35 mouse cellular contexts compared by ENCODE assay signal in the genomic region with DNA sequence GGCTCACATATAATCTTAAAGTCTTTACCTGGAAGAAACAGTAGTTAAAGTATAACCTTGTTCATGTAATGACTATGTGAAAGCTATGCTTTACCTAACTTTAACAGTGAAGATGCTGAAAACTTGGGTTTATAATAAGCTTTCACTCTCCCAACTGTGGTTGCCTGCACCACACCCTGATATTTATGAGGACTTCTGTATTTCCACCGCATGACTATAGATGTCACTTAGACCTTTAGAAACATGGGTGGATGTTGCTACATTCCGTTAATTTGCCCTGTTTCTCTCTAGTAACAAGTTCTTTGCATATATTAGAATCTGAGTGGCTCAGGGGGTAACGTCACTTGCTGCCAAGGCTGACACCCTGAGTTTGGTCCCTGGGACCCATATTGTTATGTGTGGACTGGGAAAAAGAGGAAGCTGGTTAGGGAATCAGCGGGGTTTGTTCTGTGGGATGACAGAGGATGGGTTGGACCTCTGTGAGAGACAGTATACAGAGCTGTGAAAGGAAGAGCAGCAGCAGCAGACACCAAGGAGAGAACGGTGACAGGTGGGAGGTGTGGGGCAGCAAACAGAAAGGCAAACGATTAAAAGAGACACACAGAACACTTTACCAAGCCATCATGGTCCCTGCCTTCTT. TPM values are rescaled to one million over a fixed set of nuclear protein-coding genes. Genes with fewer than 3 reads are reported as not detected.
A peak's percentile ranks its signal among the peaks of the same experiment; 100 is the strongest.
DNase-seq lines count a peak whose midpoint lies in the region; ATAC-seq and TF ChIP-seq lines count a peak whose summit lies in the region.
"Had no signal": no experiment of that assay in that cellular context is flagged by ENCODE, and none has a peak within 500 bp of the region (broad histone marks: within the 10 kb centered on the region; RNA-seq: fewer than 3 reads in every experiment).

No protein-coding gene starts in this region.

- no peak for TF ChIP-seq POLR2A in small intestine, adult 2 months (IDR thresholded peaks at IDR 0.05; ENCODE audit: low read depth, low read length)

- DNase-seq in left cerebral cortex, adult 2 months (ENCODE audit: extremely low spot score in 1 of 2, low spot score in 2 of 2): no peak
- no peak for DNase-seq in left cerebral cortex, adult 9 months (ENCODE audit: low spot score in 2 of 2)
- DNase-seq in midbrain, embryonic 14.5 days: no peak
- no peak for DNase-seq in cerebellum, postnatal 14 days
- DNase-seq: adrenal gland, adult 2 months; cerebellum, adult 11 months; cerebellum, adult 9-10 months; embryo, embryonic 11 days; gastrocnemius, postnatal 14 days; heart, adult 18-20 months; heart, postnatal 10 days; kidney, adult 8-10 months; kidney, postnatal 4 days; layer of hippocampus, postnatal 36 days; liver; lung, embryonic 14.5 days; lung, postnatal 36 days; thymus, postnatal 14 days had no signal

- intact Hi-C loops in left cerebral cortex, adult 2 months (cut with DNase I): no loop called here

- 60% methylated on average over 6 of the region's 6 CpGs for WGBS in intestine, postnatal 0 days
- WGBS in small intestine, adult 2 months: 46% methylated on average over 6 of the region's 6 CpGs
- WGBS in midbrain, embryonic 14.5 days: 80% methylated on average over 6 of the region's 6 CpGs

- H3K9ac ChIP-seq in intestine, postnatal 0 days (ENCODE audit: low read depth, low read length): no peak overlapping the region
- H3K9ac ChIP-seq in midbrain, embryonic 14.5 days (replicated peaks; ENCODE audit: low read length): no peak overlapping the region
- H3K9ac ChIP-seq: embryonic facial prominence, embryonic 12.5 days; forebrain, embryonic 15.5 days; heart, embryonic 13.5 days; hindbrain, embryonic 15.5 days; liver, embryonic 15.5 days; lung, embryonic 14.5 days; midbrain, embryonic 13.5 days; neural tube, embryonic 12.5 days had no signal

- H3K4me3 ChIP-seq in left cerebral cortex, adult 2 months: no peak overlapping the region
- no peak overlapping the region for H3K4me3 ChIP-seq in brown adipose tissue, adult 24 weeks (ENCODE audit: insufficient read depth, low read depth, low read length)
- H3K4me3 ChIP-seq in intestine, postnatal 0 days (ENCODE audit: low read depth, low read length): no peak overlapping the region
- no peak overlapping the region for H3K4me3 ChIP-seq in small intestine, adult 2 months (ENCODE audit: low read depth, low read length)
- no peak overlapping the region for H3K4me3 ChIP-seq in midbrain, embryonic 14.5 days (replicated peaks; ENCODE audit: low read depth, low read length)
- H3K4me3 ChIP-seq: embryonic facial prominence, embryonic 12.5 days; forebrain, embryonic 10.5 days; forebrain, embryonic 15.5 days; heart, embryonic 13.5 days; hindbrain, embryonic 10.5 days; hindbrain, embryonic 15.5 days; liver, embryonic 15.5 days; midbrain, embryonic 13.5 days; myocyte; neural tube, embryonic 12.5 days had no signal

- no peaks in the 10 kb centered on the region for H3K27me3 ChIP-seq in intestine, postnatal 0 days (replicated peaks; ENCODE audit: control insufficient read depth, insufficient read depth, low read length)
- H3K27me3 ChIP-seq in small intestine, adult 2 months (ENCODE audit: control insufficient read depth, insufficient read depth, low read length): no peaks in the 10 kb centered on the region
- H3K27me3 ChIP-seq in midbrain, embryonic 14.5 days (ENCODE audit: control insufficient read depth, insufficient read depth, low read length): no peaks in the 10 kb centered on the region
- H3K27me3 ChIP-seq: embryonic facial prominence, embryonic 12.5 days; forebrain, embryonic 15.5 days; heart, embryonic 13.5 days; hindbrain, embryonic 15.5 days; liver, embryonic 15.5 days; midbrain, embryonic 13.5 days; neural tube, embryonic 12.5 days had no signal

- no peak for TF ChIP-seq CTCF in left cerebral cortex, adult 2 months (IDR thresholded peaks at IDR 0.05)
- TF ChIP-seq CTCF in intestine, postnatal 0 days (IDR thresholded peaks at IDR 0.05; ENCODE audit: low read depth): no peak
- TF ChIP-seq CTCF in small intestine, adult 2 months (IDR thresholded peaks at IDR 0.05; ENCODE audit: extremely low read depth, insufficient read length, insufficient replicate concordance, low read depth, low read length): no peak

- H3K9me3 ChIP-seq in intestine, postnatal 0 days (ENCODE audit: control insufficient read depth): no peaks in the 10 kb centered on the region
- H3K9me3 ChIP-seq in midbrain, embryonic 14.5 days (ENCODE audit: control insufficient read depth, low read length): no peaks in the 10 kb centered on the region
- H3K9me3 ChIP-seq: embryonic facial prominence, embryonic 12.5 days; forebrain, embryonic 10.5 days; forebrain, embryonic 15.5 days; heart, embryonic 13.5 days; hindbrain, embryonic 10.5 days; hindbrain, embryonic 15.5 days; liver, embryonic 15.5 days; midbrain, embryonic 13.5 days; neural tube, embryonic 12.5 days had no signal

- H3K4me2 ChIP-seq in intestine, postnatal 0 days (replicated peaks; ENCODE audit: low read depth): no peak overlapping the region; the same call in 1 of the 2 replicates
- no peak overlapping the region for H3K4me2 ChIP-seq in midbrain, embryonic 14.5 days (ENCODE audit: low read length)
- H3K4me2 ChIP-seq: embryonic facial prominence, embryonic 12.5 days; forebrain, embryonic 15.5 days; heart, embryonic 13.5 days; hindbrain, embryonic 15.5 days; liver, embryonic 15.5 days; lung, embryonic 14.5 days; midbrain, embryonic 13.5 days; neural tube, embryonic 12.5 days had no signal

- ATAC-seq in intestine, postnatal 0 days: peak; percentile 49; the same call in 1 of the 2 replicates
- no peak for ATAC-seq in midbrain, embryonic 14.5 days (ENCODE audit: low FRiP score, low TSS enrichment)
- ATAC-seq: activated CD4-positive, CD25-positive, alpha-beta regulatory T cell, adult 4 months; forebrain, embryonic 15.5 days; inflammation-experienced regulatory T-cells, adult 6 months; midbrain, embryonic 13.5 days had no signal

- H3K4me1 ChIP-seq in brown adipose tissue, adult 24 weeks (ENCODE audit: control insufficient read depth, insufficient read depth, insufficient read length, low read length): no peaks in the 10 kb centered on the region
- H3K4me1 ChIP-seq in intestine, postnatal 0 days (replicated peaks; ENCODE audit: control insufficient read depth, insufficient read depth, low read length): no peaks in the 10 kb centered on the region
- peaks cover 8% of the 10 kb centered on the region; the same call in 1 of the 2 replicates for H3K4me1 ChIP-seq in small intestine, adult 2 months (ENCODE audit: control insufficient read depth, insufficient read depth, insufficient read length, low read length)
- peaks cover 2% of the 10 kb centered on the region; the same call in 1 of the 2 replicates for H3K4me1 ChIP-seq in midbrain, embryonic 14.5 days (ENCODE audit: control insufficient read depth, insufficient read depth, low read length)
- H3K4me1 ChIP-seq: neural tube, embryonic 12.5 days had no signal

- H3K36me3 ChIP-seq in intestine, postnatal 0 days (ENCODE audit: control insufficient read depth, insufficient read depth): no peaks in the 10 kb centered on the region
- no peaks in the 10 kb centered on the region for H3K36me3 ChIP-seq in small intestine, adult 2 months (ENCODE audit: control insufficient read depth, insufficient read depth, low read length)
- no peaks in the 10 kb centered on the region for H3K36me3 ChIP-seq in midbrain, embryonic 14.5 days (ENCODE audit: control insufficient read depth, insufficient read depth, low read length)
- H3K36me3 ChIP-seq: embryonic facial prominence, embryonic 12.5 days; forebrain, embryonic 10.5 days; forebrain, embryonic 15.5 days; hindbrain, embryonic 10.5 days; hindbrain, embryonic 15.5 days; liver, embryonic 15.5 days; midbrain, embryonic 13.5 days; neural tube, embryonic 12.5 days had no signal

- H3K27ac ChIP-seq in left cerebral cortex, adult 2 months: peak overlapping the region; percentile 47
- peak overlapping the region; percentile 6; the same call in 1 of the 2 replicates for H3K27ac ChIP-seq in brown adipose tissue, adult 24 weeks (replicated peaks; ENCODE audit: low read depth, low read length)
- peak overlapping the region; percentile 50 for H3K27ac ChIP-seq in intestine, postnatal 0 days (ENCODE audit: low read depth, low read length)
- peak overlapping the region; percentile 51 for H3K27ac ChIP-seq in small intestine, adult 2 months (ENCODE audit: insufficient read depth, low read depth, low read length)
- H3K27ac ChIP-seq in midbrain, embryonic 14.5 days (replicated peaks; ENCODE audit: low read depth, low read length): no peak overlapping the region
- H3K27ac ChIP-seq: embryonic facial prominence, embryonic 12.5 days; forebrain, embryonic 10.5 days; forebrain, embryonic 15.5 days; heart, embryonic 13.5 days; hindbrain, embryonic 10.5 days; hindbrain, embryonic 15.5 days; kidney, postnatal 0 days; liver, embryonic 15.5 days; midbrain, embryonic 13.5 days; neural tube, embryonic 12.5 days had no signal

RNA-seq across cellular contexts. Expression of a gene that starts 5.4 kb away (rescaled TPM):
- total RNA-seq in left cerebral cortex, adult 2 months (2021): 1 to 10 TPM; 3.2 to 4.4 TPM
- 29.1 and 29.6 TPM in 2 replicates for polyA plus RNA-seq in brown adipose tissue, adult 24 weeks (2012; ENCODE audit: insufficient read depth, insufficient read length, missing spikeins)
- 23.7 and 23.8 TPM in 2 replicates for polyA plus RNA-seq in intestine, postnatal 0 days (2015; fragmentation: Nextera tagmentation; extraction: Ambion mirVana)
- 48.1 and 105 TPM in 2 replicates for polyA plus RNA-seq in small intestine, adult 2 months (2012; rRNA removed)
- polyA plus RNA-seq in midbrain, embryonic 14.5 days (2014; fragmentation: Nextera tagmentation; extraction: Ambion mirVana): 2.0 and 3.4 TPM in 2 replicates

RNA-seq across cellular contexts. Expression of a gene that starts 21.6 kb away (rescaled TPM):
- total RNA-seq in left cerebral cortex, adult 2 months (2021): 1 to 10 TPM; 4.8 to 6.4 TPM
- 0.32 and 1.4 TPM in 2 replicates for polyA plus RNA-seq in brown adipose tissue, adult 24 weeks (2012; ENCODE audit: insufficient read depth, insufficient read length, missing spikeins)
- polyA plus RNA-seq in intestine, postnatal 0 days (2015; fragmentation: Nextera tagmentation; extraction: Ambion mirVana): 0.09 and 0.17 TPM in 2 replicates
- polyA plus RNA-seq in small intestine, adult 2 months (2012; rRNA removed): 0.29 and 1.7 TPM in 2 replicates
- 0.76 and 1.4 TPM in 2 replicates for polyA plus RNA-seq in midbrain, embryonic 14.5 days (2014; fragmentation: Nextera tagmentation; extraction: Ambion mirVana)
- total RNA-seq: megakaryocyte-erythroid progenitor cell, adult 5-6 weeks had no signal

RNA-seq across cellular contexts. Expression of a gene that starts 49.0 kb away (rescaled TPM):
- 10 to 100 TPM; 29.2 to 34.8 TPM for total RNA-seq in left cerebral cortex, adult 2 months (2021)
- polyA plus RNA-seq in brown adipose tissue, adult 24 weeks (2012; ENCODE audit: insufficient read depth, insufficient read length, missing spikeins): 59.2 and 66.9 TPM in 2 replicates
- polyA plus RNA-seq in intestine, postnatal 0 days (2015; fragmentation: Nextera tagmentation; extraction: Ambion mirVana): 56.8 and 57.8 TPM in 2 replicates
- 65.0 and 97.3 TPM in 2 replicates for polyA plus RNA-seq in small intestine, adult 2 months (2012; rRNA removed)
- 110 and 116 TPM in 2 replicates for polyA plus RNA-seq in midbrain, embryonic 14.5 days (2014; fragmentation: Nextera tagmentation; extraction: Ambion mirVana)

RNA-seq across cellular contexts. Expression of a gene that starts 49.1 kb away (rescaled TPM):
- 10 to 100 TPM; 54.9 to 58.8 TPM for total RNA-seq in left cerebral cortex, adult 2 months (2021)
- polyA plus RNA-seq in brown adipose tissue, adult 24 weeks (2012; ENCODE audit: insufficient read depth, insufficient read length, missing spikeins): 31.0 and 35.3 TPM in 2 replicates
- polyA plus RNA-seq in intestine, postnatal 0 days (2015; fragmentation: Nextera tagmentation; extraction: Ambion mirVana): 71.0 and 74.1 TPM in 2 replicates
- 9.6 and 20.0 TPM in 2 replicates for polyA plus RNA-seq in small intestine, adult 2 months (2012; rRNA removed)
- polyA plus RNA-seq in midbrain, embryonic 14.5 days (2014; fragmentation: Nextera tagmentation; extraction: Ambion mirVana): 223 and 227 TPM in 2 replicates

RNA-seq across cellular contexts. Expression of a gene that starts 54.9 kb away (rescaled TPM):
- total RNA-seq in left cerebral cortex, adult 2 months (2021): 10 to 100 TPM; 95.6 to 98.2 TPM
- 44.2 and 46.1 TPM in 2 replicates for polyA plus RNA-seq in brown adipose tissue, adult 24 weeks (2012; ENCODE audit: insufficient read depth, insufficient read length, missing spikeins)
- 51.2 and 51.4 TPM in 2 replicates for polyA plus RNA-seq in intestine, postnatal 0 days (2015; fragmentation: Nextera tagmentation; extraction: Ambion mirVana)
- polyA plus RNA-seq in small intestine, adult 2 months (2012; rRNA removed): 50.9 and 93.1 TPM in 2 replicates
- polyA plus RNA-seq in midbrain, embryonic 14.5 days (2014; fragmentation: Nextera tagmentation; extraction: Ambion mirVana): 90.3 and 119 TPM in 2 replicates
